Mouse (Mus musculus): ENCODE data around the gene Stk40. TPM values are rescaled to one million over a fixed set of nuclear protein-coding genes. Genes with fewer than 3 reads are reported as not detected.

Gene Stk40
- polyA plus RNA-seq, 1 experiment from 2014 or later: 24.4 TPM

GRCm38 (mm10) chr4:126113943-126114342 is 10.2 kb downstream of the Stk40 start:
- DNase-seq (ENCODE audit: low spot score): peak; percentile 51

GRCm38 (mm10) chr4:126115411-126115810 is 11.7 kb downstream of the Stk40 start:
- Histone ChIP-seq H3K36me3 (ENCODE audit: control insufficient read depth, insufficient read depth, low read length) (no peaks in the 10 kb centered on the region), H3K27me3 (replicated peaks; ENCODE audit: control insufficient read depth, insufficient read depth, low read length) (no peaks in the 10 kb centered on the region), H3K4me3 (ENCODE audit: low read depth, low read length) (no peak overlapping the region), H3K9me3 (ENCODE audit: control insufficient read depth, low read length) (no peaks in the 10 kb centered on the region), H3K4me1 (replicated peaks; ENCODE audit: control insufficient read depth, insufficient read depth, low read length) (peaks cover 23% of the 10 kb centered on the region), H3K27ac (ENCODE audit: low read depth, low read length) (no peak overlapping the region), H3K4me2 (no peak overlapping the region), H3K9ac (ENCODE audit: low read depth, low read length) (no peak overlapping the region)
- DNase-seq (ENCODE audit: low spot score): no peak
- ATAC-seq (replicated peaks; ENCODE audit: low FRiP score): no peak
- WGBS: 84% methylated on average over 9 of the region's 9 CpGs

More at GRCm38 (mm10) chr4:126113943-126114342, 10.2 kb downstream of the Stk40 start:
- Histone ChIP-seq H3K9ac (ENCODE audit: low read depth, low read length) (no peak overlapping the region), H3K27ac (ENCODE audit: low read depth, low read length) (no peak overlapping the region), H3K36me3 (ENCODE audit: control insufficient read depth, insufficient read depth, low read length) (no peaks in the 10 kb centered on the region), H3K4me2 (no peak overlapping the region), H3K4me1 (replicated peaks; ENCODE audit: control insufficient read depth, insufficient read depth, low read length) (peaks cover 36% of the 10 kb centered on the region), H3K27me3 (replicated peaks; ENCODE audit: control insufficient read depth, insufficient read depth, low read length) (no peaks in the 10 kb centered on the region), H3K9me3 (ENCODE audit: control insufficient read depth, low read length) (no peaks in the 10 kb centered on the region), H3K4me3 (ENCODE audit: low read depth, low read length) (no peak overlapping the region)
- WGBS: 17% methylated on average over 6 of the region's 6 CpGs
- ATAC-seq (replicated peaks; ENCODE audit: low FRiP score): no peak

GRCm38 (mm10) chr4:126115871-126116521 is 12.2 kb downstream of the Stk40 start:
- no peak for ATAC-seq (replicated peaks; ENCODE audit: low FRiP score)

GRCm38 (mm10) chr4:126117116-126117515 is 13.4 kb downstream of the Stk40 start:
- ATAC-seq (replicated peaks; ENCODE audit: low FRiP score) (no peak), DNase-seq (ENCODE audit: low spot score) (no peak)
- no peaks in the 10 kb centered on the region for H3K27me3 ChIP-seq (replicated peaks; ENCODE audit: control insufficient read depth, insufficient read depth, low read length)
- H3K27ac ChIP-seq (ENCODE audit: low read depth, low read length): no peak overlapping the region
- H3K4me2 ChIP-seq: no peak overlapping the region
- no peak overlapping the region for H3K4me3 ChIP-seq (ENCODE audit: low read depth, low read length)
- H3K36me3 ChIP-seq (ENCODE audit: control insufficient read depth, insufficient read depth, low read length): peaks cover 3% of the 10 kb centered on the region; the same call in 1 of the 2 replicates
- no peak overlapping the region for H3K9ac ChIP-seq (ENCODE audit: low read depth, low read length)
- 88% methylated on average over 8 of the region's 8 CpGs for WGBS
- H3K9me3 ChIP-seq (ENCODE audit: control insufficient read depth, low read length): no peaks in the 10 kb centered on the region
- H3K4me1 ChIP-seq (replicated peaks; ENCODE audit: control insufficient read depth, insufficient read depth, low read length): peaks cover 13% of the 10 kb centered on the region

More at GRCm38 (mm10) chr4:126115871-126116521, 12.2 kb downstream of the Stk40 start:
- H3K4me1 ChIP-seq (replicated peaks; ENCODE audit: control insufficient read depth, insufficient read depth, low read length): peaks cover 17% of the 10 kb centered on the region
- DNase-seq (ENCODE audit: low spot score): no peak
- no peak overlapping the region for H3K9ac ChIP-seq (ENCODE audit: low read depth, low read length)
- no peaks in the 10 kb centered on the region for H3K9me3 ChIP-seq (ENCODE audit: control insufficient read depth, low read length)
- H3K27ac ChIP-seq (ENCODE audit: low read depth, low read length): no peak overlapping the region
- WGBS: 74% methylated on average over 6 of the region's 6 CpGs
- no peak overlapping the region for H3K4me3 ChIP-seq (ENCODE audit: low read depth, low read length)
- H3K27me3 ChIP-seq (replicated peaks; ENCODE audit: control insufficient read depth, insufficient read depth, low read length): no peaks in the 10 kb centered on the region
- H3K36me3 ChIP-seq (ENCODE audit: control insufficient read depth, insufficient read depth, low read length): peaks cover 2% of the 10 kb centered on the region; the same call in 1 of the 2 replicates
- no peak overlapping the region for H3K4me2 ChIP-seq

GRCm38 (mm10) chr4:126118651-126119050 is 14.9 kb downstream of the Stk40 start:
- Histone ChIP-seq H3K9ac (ENCODE audit: low read depth, low read length) (no peak overlapping the region), H3K27me3 (replicated peaks; ENCODE audit: control insufficient read depth, insufficient read depth, low read length) (no peaks in the 10 kb centered on the region), H3K4me3 (ENCODE audit: low read depth, low read length) (no peak overlapping the region), H3K27ac (ENCODE audit: low read depth, low read length) (no peak overlapping the region), H3K4me1 (replicated peaks; ENCODE audit: control insufficient read depth, insufficient read depth, low read length) (peaks cover 13% of the 10 kb centered on the region), H3K36me3 (ENCODE audit: control insufficient read depth, insufficient read depth, low read length) (peaks cover 3% of the 10 kb centered on the region; the same call in 1 of the 2 replicates), H3K9me3 (ENCODE audit: control insufficient read depth, low read length) (no peaks in the 10 kb centered on the region), H3K4me2 (no peak overlapping the region)
- ATAC-seq (replicated peaks; ENCODE audit: low FRiP score): no peak
- 87% methylated on average over 4 of the region's 4 CpGs for WGBS
- no peak for DNase-seq (ENCODE audit: low spot score)

GRCm38 (mm10) chr4:126119051-126119450 is 15.3 kb downstream of the Stk40 start:
- peaks cover 3% of the 10 kb centered on the region; the same call in 1 of the 2 replicates for H3K36me3 ChIP-seq (ENCODE audit: control insufficient read depth, insufficient read depth, low read length)
- DNase-seq (ENCODE audit: low spot score): no peak
- H3K9me3 ChIP-seq (ENCODE audit: control insufficient read depth, low read length): no peaks in the 10 kb centered on the region
- WGBS: 80% methylated on average over 1 of the region's 1 CpGs
- no peak for ATAC-seq (replicated peaks; ENCODE audit: low FRiP score)
- no peaks in the 10 kb centered on the region for H3K27me3 ChIP-seq (replicated peaks; ENCODE audit: control insufficient read depth, insufficient read depth, low read length)
- no peak overlapping the region for H3K9ac ChIP-seq (ENCODE audit: low read depth, low read length)
- H3K4me1 ChIP-seq (replicated peaks; ENCODE audit: control insufficient read depth, insufficient read depth, low read length): peaks cover 9% of the 10 kb centered on the region
- no peak overlapping the region for H3K4me3 ChIP-seq (ENCODE audit: low read depth, low read length)
- no peak overlapping the region for H3K4me2 ChIP-seq
- H3K27ac ChIP-seq (ENCODE audit: low read depth, low read length): no peak overlapping the region

GRCm38 (mm10) chr4:126120052-126120451 is 16.3 kb downstream of the Stk40 start:
- 85% methylated on average over 5 of the region's 5 CpGs for WGBS
- no peak overlapping the region for H3K4me3 ChIP-seq (ENCODE audit: low read depth, low read length)
- no peak overlapping the region for H3K9ac ChIP-seq (ENCODE audit: low read depth, low read length)
- H3K4me1 ChIP-seq (replicated peaks; ENCODE audit: control insufficient read depth, insufficient read depth, low read length): peaks cover 6% of the 10 kb centered on the region; the same call in 1 of the 2 replicates
- no peak overlapping the region for H3K27ac ChIP-seq (ENCODE audit: low read depth, low read length)
- no peaks in the 10 kb centered on the region for H3K9me3 ChIP-seq (ENCODE audit: control insufficient read depth, low read length)
- H3K36me3 ChIP-seq (ENCODE audit: control insufficient read depth, insufficient read depth, low read length): peaks cover 6% of the 10 kb centered on the region; the same call in 1 of the 2 replicates
- no peak for ATAC-seq (replicated peaks; ENCODE audit: low FRiP score)
- no peak overlapping the region for H3K4me2 ChIP-seq
- no peaks in the 10 kb centered on the region for H3K27me3 ChIP-seq (replicated peaks; ENCODE audit: control insufficient read depth, insufficient read depth, low read length)
- DNase-seq (ENCODE audit: low spot score): no peak

- DNase-seq (ENCODE audit: low spot score): no peak
- Histone ChIP-seq H3K4me2 (no peak overlapping the region), H3K9me3 (ENCODE audit: control insufficient read depth, low read length) (no peaks in the 10 kb centered on the region), H3K27me3 (replicated peaks; ENCODE audit: control insufficient read depth, insufficient read depth, low read length) (no peaks in the 10 kb centered on the region), H3K27ac (ENCODE audit: low read depth, low read length) (no peak overlapping the region), H3K36me3 (ENCODE audit: control insufficient read depth, insufficient read depth, low read length) (peaks cover 8% of the 10 kb centered on the region; the same call in 1 of the 2 replicates), H3K4me3 (ENCODE audit: low read depth, low read length) (no peak overlapping the region), H3K9ac (ENCODE audit: low read depth, low read length) (no peak overlapping the region), H3K4me1 (replicated peaks; ENCODE audit: control insufficient read depth, insufficient read depth, low read length) (peaks cover 6% of the 10 kb centered on the region; the same call in 1 of the 2 replicates)
- no peak for ATAC-seq (replicated peaks; ENCODE audit: low FRiP score)
- 92% methylated on average over 2 of the region's 2 CpGs for WGBS
Measured at GRCm38 (mm10) chr4:126120506-126120905, 16.7 kb downstream of the Stk40 start.
